Mouse (Mus musculus): ENCODE results near the gene Serpina1d. TPM values are rescaled to one million over a fixed set of nuclear protein-coding genes. Genes with fewer than 3 reads are reported as not detected.
"Not testable (repeated sequence)": the region's sequence is repeated elsewhere in the genome, so short reads cannot be mapped to it uniquely, and the experiment has no call there.

Serpina1d gene
- not detected in 2 replicates for total RNA-seq (2017)

DNA sequence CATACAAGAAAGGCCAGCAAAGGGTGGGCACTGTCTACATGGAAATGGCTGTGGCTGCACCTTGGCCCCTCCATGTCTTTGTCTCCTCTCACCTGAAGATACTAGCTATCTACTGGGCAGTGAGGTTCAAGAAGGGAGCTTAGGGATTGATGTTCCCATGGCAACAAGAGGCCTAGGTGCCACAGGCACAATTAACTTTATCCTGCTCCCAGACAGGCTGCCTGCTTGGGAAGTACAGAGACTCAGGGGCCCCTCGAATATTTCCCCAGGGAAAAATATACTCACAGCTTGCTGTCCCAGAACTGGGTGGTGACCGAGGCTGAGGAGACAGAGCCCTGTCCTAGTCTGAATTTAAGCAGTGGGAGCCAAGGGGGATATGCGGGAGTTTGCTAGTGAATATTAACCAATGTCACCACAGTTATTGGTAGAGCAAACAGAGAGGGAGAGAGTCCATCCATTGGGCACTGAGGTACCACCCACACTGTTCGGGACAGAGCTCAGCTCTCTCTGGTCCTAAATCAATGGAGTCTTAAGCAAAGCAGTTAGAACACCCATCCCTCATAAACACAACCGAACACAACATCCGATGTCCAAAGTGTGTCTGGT lies at the start of gene Serpina1d:
Gene Serpina1d (minus strand): TSS at position 347 of the 606 bp plus-strand sequence.
- not testable (repeated sequence) for ATAC-seq (ENCODE audit: extremely low read depth, insufficient number of reproducible peaks, low FRiP score, poor library complexity, severe bottlenecking)

- not testable (repeated sequence) for ATAC-seq (ENCODE audit: extremely low read depth, insufficient number of reproducible peaks, low FRiP score, poor library complexity, severe bottlenecking)
These were observed 2.8 kb downstream of the Serpina1d start for GRCm38 (mm10) chr12:103770597-103770996.

- not testable (repeated sequence) for ATAC-seq (ENCODE audit: extremely low read depth, insufficient number of reproducible peaks, low FRiP score, poor library complexity, severe bottlenecking)
These were observed 10.3 kb downstream of the Serpina1d start for GRCm38 (mm10) chr12:103763083-103763482.

- not testable (repeated sequence) for ATAC-seq (ENCODE audit: extremely low read depth, insufficient number of reproducible peaks, low FRiP score, poor library complexity, severe bottlenecking)
These were observed 13.1 kb downstream of the Serpina1d start for GRCm38 (mm10) chr12:103760316-103760715.

- ATAC-seq (ENCODE audit: extremely low read depth, insufficient number of reproducible peaks, low FRiP score, poor library complexity, severe bottlenecking), result not testable (repeated sequence)
These were observed 27.4 kb downstream of the Serpina1d start for GRCm38 (mm10) chr12:103745957-103746356.

DNA sequence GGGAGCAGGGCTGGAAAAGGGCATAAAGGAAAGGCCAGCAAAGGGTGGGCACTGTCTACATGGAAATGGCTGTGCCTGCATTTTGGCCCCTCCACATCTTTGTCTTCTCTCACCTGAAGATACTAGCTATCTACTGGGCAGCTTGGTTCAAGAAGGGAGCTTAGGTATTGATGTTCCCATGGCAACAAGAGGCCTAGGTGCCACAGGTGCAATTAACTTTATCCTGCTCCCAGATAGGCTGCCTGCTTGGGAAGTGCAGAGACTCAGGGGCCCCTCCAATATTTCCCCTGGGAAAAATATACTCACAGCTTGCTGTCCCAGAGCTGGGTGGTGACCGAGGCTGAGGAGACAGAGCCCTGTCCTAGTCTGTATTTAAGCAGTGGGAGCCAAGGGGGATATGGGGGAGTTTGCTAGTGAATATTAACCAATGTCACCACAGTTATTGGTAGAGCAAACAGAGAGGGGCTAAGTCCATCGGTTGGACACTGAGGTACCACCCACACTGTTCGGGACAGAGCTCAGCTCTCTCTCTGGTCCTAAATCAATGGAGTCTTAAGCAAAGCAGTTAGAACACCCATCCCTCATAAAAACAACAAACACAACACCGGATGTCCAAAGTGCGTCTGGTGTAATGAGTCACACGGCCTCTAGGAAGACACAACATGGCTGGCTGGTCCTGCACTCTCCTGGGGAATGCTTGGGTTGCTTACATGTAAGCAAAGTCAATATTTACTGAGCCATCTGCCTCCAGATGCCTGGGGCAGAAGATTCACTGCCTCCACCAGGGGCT lies 35.4 kb downstream of the Serpina1d start:
- not testable (repeated sequence) for ATAC-seq (ENCODE audit: extremely low read depth, insufficient number of reproducible peaks, low FRiP score, poor library complexity, severe bottlenecking)

GRCm38 (mm10) chr12:103735566-103735965 lies 37.8 kb downstream of the Serpina1d start:
- ATAC-seq (ENCODE audit: extremely low read depth, insufficient number of reproducible peaks, low FRiP score, poor library complexity, severe bottlenecking), result not testable (repeated sequence)

DNA sequence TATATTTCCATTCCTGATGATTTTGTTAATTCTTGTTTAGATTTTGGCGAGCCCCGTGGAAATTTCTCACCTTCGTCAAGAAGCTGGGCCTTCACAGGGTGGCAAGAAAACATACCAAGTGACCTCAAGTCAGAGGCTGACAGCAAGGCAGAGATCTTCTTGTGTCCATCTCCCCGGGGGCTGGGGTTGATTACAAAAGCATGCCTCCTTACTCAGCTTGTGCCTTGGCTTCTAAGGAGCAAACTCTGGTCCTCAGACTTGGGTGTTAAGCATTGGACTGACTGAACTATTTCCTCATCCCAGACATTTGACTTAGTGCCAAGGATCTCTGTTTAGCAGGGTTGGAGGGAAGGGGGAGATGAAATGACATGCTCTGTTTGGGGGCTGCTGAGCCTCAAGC lies 38.3 kb downstream of the Serpina1d start:
- not testable (repeated sequence) for ATAC-seq (ENCODE audit: extremely low read depth, insufficient number of reproducible peaks, low FRiP score, poor library complexity, severe bottlenecking)

Other genes starting within 250 kb of the Serpina1d start
- gene Ppp4r4, start 241.3 kb downstream of the Serpina1d start, total RNA-seq (2017), result 0.12 TPM in 1 of 2 replicates, not detected in the other
- gene Serpina10, start 142.1 kb downstream of the Serpina1d start, total RNA-seq (2017), result not detected in 2 replicates
- not detected in 2 replicates for gene Serpina6, start 116.4 kb downstream of the Serpina1d start, total RNA-seq (2017)
- not detected in 2 replicates for gene Serpina16, start 97.5 kb downstream of the Serpina1d start, total RNA-seq (2017)
- not detected in 2 replicates for gene Serpina1f, start 78.1 kb downstream of the Serpina1d start, total RNA-seq (2017)
- gene Serpina1b, start 56.8 kb upstream of the Serpina1d start, total RNA-seq (2017), result not detected in 2 replicates
- gene Serpina1a, start 90.0 kb upstream of the Serpina1d start, total RNA-seq (2017), result not detected in 2 replicates
- not detected in 2 replicates for gene Serpina1c, start 131.3 kb upstream of the Serpina1d start, total RNA-seq (2017)
- not detected in 2 replicates for gene Serpina1e, start 185.4 kb upstream of the Serpina1d start, total RNA-seq (2017)
- 0.23 TPM in 1 of 2 replicates, not detected in the other for gene Serpina11, start 216.4 kb upstream of the Serpina1d start, total RNA-seq (2017)
- gene Serpina9, start 240.2 kb upstream of the Serpina1d start, total RNA-seq (2017), result not detected in 2 replicates